Mouse (Mus musculus): ENCODE results near the gene Olfm1. TPM values are rescaled to one million over a fixed set of nuclear protein-coding genes. Genes with fewer than 3 reads are reported as not detected.
A peak's percentile ranks its signal among the peaks of the same experiment; 100 is the strongest.

Olfm1 gene
- polyA plus RNA-seq, 1 experiment from 2014 or later, result 377 TPM

- Histone ChIP-seq H3K4me1 (replicated peaks; ENCODE audit: control insufficient read depth, insufficient read depth, low read length) (peaks cover 73% of the 10 kb centered on the region), H3K9ac (no peak overlapping the region), H3K27me3 (ENCODE audit: control insufficient read depth, insufficient read depth, low read length) (no peaks in the 10 kb centered on the region), H3K27ac (no peak overlapping the region), H3K9me3 (ENCODE audit: control insufficient read depth, low read length) (no peaks in the 10 kb centered on the region), H3K36me3 (replicated peaks; ENCODE audit: control insufficient read depth, insufficient read depth) (peaks cover 12% of the 10 kb centered on the region), H3K4me3 (replicated peaks; ENCODE audit: low read length) (no peak overlapping the region), H3K4me2 (replicated peaks) (peak overlapping the region; percentile 95)
- 87% methylated on average over 14 of the region's 14 CpGs for WGBS
- no peak for ATAC-seq (ENCODE audit: low FRiP score)
- DNase-seq (ENCODE audit: low spot score), result no peak
These were observed 15.4 kb downstream of the Olfm1 start for GRCm38 (mm10) chr2:28208130-28208745.

- H3K36me3 ChIP-seq (replicated peaks; ENCODE audit: control insufficient read depth, insufficient read depth), result peaks cover 22% of the 10 kb centered on the region
- DNase-seq (ENCODE audit: low spot score) (no peak), ATAC-seq (ENCODE audit: low FRiP score) (no peak)
- H3K4me1 ChIP-seq (replicated peaks; ENCODE audit: control insufficient read depth, insufficient read depth, low read length), result peaks cover 75% of the 10 kb centered on the region
- WGBS, result 77% methylated on average over 5 of the region's 5 CpGs
- no peak overlapping the region for H3K27ac ChIP-seq
- no peak overlapping the region for H3K4me3 ChIP-seq (replicated peaks; ENCODE audit: low read length)
- H3K4me2 ChIP-seq (replicated peaks), result no peak overlapping the region; the same call in 1 of the 2 replicates
- no peak overlapping the region; the same call in 1 of the 2 replicates for H3K9ac ChIP-seq
- no peaks in the 10 kb centered on the region for H3K27me3 ChIP-seq (ENCODE audit: control insufficient read depth, insufficient read depth, low read length)
- no peaks in the 10 kb centered on the region for H3K9me3 ChIP-seq (ENCODE audit: control insufficient read depth, low read length)
These were observed 16.4 kb downstream of the Olfm1 start for GRCm38 (mm10) chr2:28209211-28209610.

GRCm38 (mm10) chr2:28209653-28210052 is 16.9 kb downstream of the Olfm1 start:
- WGBS, result 75% methylated on average over 12 of the region's 12 CpGs
- H3K4me2 ChIP-seq (replicated peaks), result no peak overlapping the region
- DNase-seq (ENCODE audit: low spot score) (no peak), ATAC-seq (ENCODE audit: low FRiP score) (no peak)
- H3K4me3 ChIP-seq (replicated peaks; ENCODE audit: low read length), result no peak overlapping the region
- no peak overlapping the region for H3K9ac ChIP-seq
- H3K9me3 ChIP-seq (ENCODE audit: control insufficient read depth, low read length), result no peaks in the 10 kb centered on the region
- peaks cover 70% of the 10 kb centered on the region for H3K4me1 ChIP-seq (replicated peaks; ENCODE audit: control insufficient read depth, insufficient read depth, low read length)
- H3K36me3 ChIP-seq (replicated peaks; ENCODE audit: control insufficient read depth, insufficient read depth), result peaks cover 26% of the 10 kb centered on the region
- no peaks in the 10 kb centered on the region for H3K27me3 ChIP-seq (ENCODE audit: control insufficient read depth, insufficient read depth, low read length)
- no peak overlapping the region for H3K27ac ChIP-seq

GRCm38 (mm10) chr2:28210273-28210672 is 17.5 kb downstream of the Olfm1 start:
- peaks cover 65% of the 10 kb centered on the region for H3K4me1 ChIP-seq (replicated peaks; ENCODE audit: control insufficient read depth, insufficient read depth, low read length)
- H3K9ac ChIP-seq, result no peak overlapping the region; the same call in 1 of the 2 replicates
- no peak for ATAC-seq (ENCODE audit: low FRiP score)

GRCm38 (mm10) chr2:28211531-28212281 is 18.9 kb downstream of the Olfm1 start:
- DNase-seq (ENCODE audit: low spot score) (no peak), ATAC-seq (ENCODE audit: low FRiP score) (no peak)
- H3K9ac ChIP-seq, result peak overlapping the region; percentile 29
- H3K4me1 ChIP-seq (replicated peaks; ENCODE audit: control insufficient read depth, insufficient read depth, low read length), result peaks cover 57% of the 10 kb centered on the region
- H3K27me3 ChIP-seq (ENCODE audit: control insufficient read depth, insufficient read depth, low read length), result no peaks in the 10 kb centered on the region
- peak overlapping the region; percentile 48; the same call in 1 of the 2 replicates for H3K27ac ChIP-seq
- H3K4me3 ChIP-seq (replicated peaks; ENCODE audit: low read length), result no peak overlapping the region
- H3K36me3 ChIP-seq (replicated peaks; ENCODE audit: control insufficient read depth, insufficient read depth), result peaks cover 46% of the 10 kb centered on the region
- peak overlapping the region; percentile 31 for H3K4me2 ChIP-seq (replicated peaks)
- WGBS, result 40% methylated on average over 22 of the region's 22 CpGs
- no peaks in the 10 kb centered on the region for H3K9me3 ChIP-seq (ENCODE audit: control insufficient read depth, low read length)

More at GRCm38 (mm10) chr2:28210273-28210672, 17.5 kb downstream of the Olfm1 start:
- Histone ChIP-seq H3K27me3 (ENCODE audit: control insufficient read depth, insufficient read depth, low read length) (no peaks in the 10 kb centered on the region), H3K9me3 (ENCODE audit: control insufficient read depth, low read length) (no peaks in the 10 kb centered on the region), H3K36me3 (replicated peaks; ENCODE audit: control insufficient read depth, insufficient read depth) (peaks cover 32% of the 10 kb centered on the region), H3K4me3 (replicated peaks; ENCODE audit: low read length) (no peak overlapping the region), H3K4me2 (replicated peaks) (no peak overlapping the region), H3K27ac (no peak overlapping the region)
- 35% methylated on average over 4 of the region's 4 CpGs for WGBS
- no peak for DNase-seq (ENCODE audit: low spot score)

GRCm38 (mm10) chr2:28212911-28213310 is 20.1 kb downstream of the Olfm1 start:
- Histone ChIP-seq H3K27me3 (ENCODE audit: control insufficient read depth, insufficient read depth, low read length) (no peaks in the 10 kb centered on the region), H3K4me3 (replicated peaks; ENCODE audit: low read length) (no peak overlapping the region), H3K36me3 (replicated peaks; ENCODE audit: control insufficient read depth, insufficient read depth) (peaks cover 57% of the 10 kb centered on the region), H3K4me1 (replicated peaks; ENCODE audit: control insufficient read depth, insufficient read depth, low read length) (peaks cover 51% of the 10 kb centered on the region), H3K4me2 (replicated peaks) (no peak overlapping the region), H3K9me3 (ENCODE audit: control insufficient read depth, low read length) (no peaks in the 10 kb centered on the region), H3K9ac (no peak overlapping the region), H3K27ac (peak overlapping the region; percentile 55; the same call in 1 of the 2 replicates)
- no peak for ATAC-seq (ENCODE audit: low FRiP score)
- 47% methylated on average over 5 of the region's 5 CpGs for WGBS
- no peak for DNase-seq (ENCODE audit: low spot score)

- Histone ChIP-seq H3K9ac (no peak overlapping the region), H3K27me3 (ENCODE audit: control insufficient read depth, insufficient read depth, low read length) (no peaks in the 10 kb centered on the region), H3K4me1 (replicated peaks; ENCODE audit: control insufficient read depth, insufficient read depth, low read length) (peaks cover 24% of the 10 kb centered on the region), H3K27ac (no peak overlapping the region), H3K9me3 (ENCODE audit: control insufficient read depth, low read length) (no peaks in the 10 kb centered on the region), H3K36me3 (replicated peaks; ENCODE audit: control insufficient read depth, insufficient read depth) (peaks cover 66% of the 10 kb centered on the region), H3K4me2 (replicated peaks) (no peak overlapping the region), H3K4me3 (replicated peaks; ENCODE audit: low read length) (no peak overlapping the region)
- DNase-seq (ENCODE audit: low spot score) (no peak), ATAC-seq (ENCODE audit: low FRiP score) (no peak)
- 79% methylated on average over 5 of the region's 5 CpGs for WGBS
These were observed 23.5 kb downstream of the Olfm1 start for GRCm38 (mm10) chr2:28216211-28216775.

- Histone ChIP-seq H3K27ac (no peak overlapping the region), H3K36me3 (replicated peaks; ENCODE audit: control insufficient read depth, insufficient read depth) (peaks cover 75% of the 10 kb centered on the region), H3K4me2 (replicated peaks) (no peak overlapping the region), H3K4me3 (replicated peaks; ENCODE audit: low read length) (no peak overlapping the region), H3K9ac (no peak overlapping the region), H3K4me1 (replicated peaks; ENCODE audit: control insufficient read depth, insufficient read depth, low read length) (peaks cover 9% of the 10 kb centered on the region), H3K27me3 (ENCODE audit: control insufficient read depth, insufficient read depth, low read length) (no peaks in the 10 kb centered on the region), H3K9me3 (ENCODE audit: control insufficient read depth, low read length) (no peaks in the 10 kb centered on the region)
- ATAC-seq (ENCODE audit: low FRiP score), result no peak
- WGBS, result 100% methylated on average over 1 of the region's 1 CpGs
- no peak for DNase-seq (ENCODE audit: low spot score)
These were observed 25.0 kb downstream of the Olfm1 start for GRCm38 (mm10) chr2:28217783-28218182.

- Histone ChIP-seq H3K9me3 (ENCODE audit: control insufficient read depth, low read length) (no peaks in the 10 kb centered on the region), H3K27ac (no peak overlapping the region), H3K36me3 (replicated peaks; ENCODE audit: control insufficient read depth, insufficient read depth) (peaks cover 75% of the 10 kb centered on the region), H3K9ac (no peak overlapping the region), H3K4me2 (replicated peaks) (no peak overlapping the region), H3K4me1 (replicated peaks; ENCODE audit: control insufficient read depth, insufficient read depth, low read length) (0 out of 2 replicates have a peak, but pooled peaks cover 2% of the 10 kb centered on the region), H3K27me3 (ENCODE audit: control insufficient read depth, insufficient read depth, low read length) (no peaks in the 10 kb centered on the region), H3K4me3 (replicated peaks; ENCODE audit: low read length) (no peak overlapping the region)
- WGBS, result 72% methylated on average over 7 of the region's 7 CpGs
- DNase-seq (ENCODE audit: low spot score) (no peak), ATAC-seq (ENCODE audit: low FRiP score) (no peak)
These were observed 26.0 kb downstream of the Olfm1 start for GRCm38 (mm10) chr2:28218651-28219356.

Data from hindbrain, embryonic 14.5 days (tissue).